Mouse (Mus musculus) brain, embryonic 14.5 days (tissue): ENCODE measurements around the gene Atp5g1.

Experiments used
- CTCF ChIP-seq: fragments of 200-500 bp; IDR thresholded peaks from 2 replicates; pipeline ENCODE4 v1.5.1; 2012; ENCODE audit warnings: inconsistent platforms, mild to moderate bottlenecking, moderate library complexity, borderline replicate concordance; ENCODE audit not compliant: insufficient read depth, insufficient read length; ENCODE audit errors: extremely low read depth
- POLR2A ChIP-seq: fragments of 200-500 bp; IDR thresholded peaks from 2 replicates; pipeline ENCODE4 v1.6.1; 2012; ENCODE audit warnings: mild to moderate bottlenecking, inconsistent platforms, borderline replicate concordance; ENCODE audit not compliant: poor library complexity, insufficient read depth, insufficient read length, severe bottlenecking; ENCODE audit errors: extremely low read depth

DNA sequence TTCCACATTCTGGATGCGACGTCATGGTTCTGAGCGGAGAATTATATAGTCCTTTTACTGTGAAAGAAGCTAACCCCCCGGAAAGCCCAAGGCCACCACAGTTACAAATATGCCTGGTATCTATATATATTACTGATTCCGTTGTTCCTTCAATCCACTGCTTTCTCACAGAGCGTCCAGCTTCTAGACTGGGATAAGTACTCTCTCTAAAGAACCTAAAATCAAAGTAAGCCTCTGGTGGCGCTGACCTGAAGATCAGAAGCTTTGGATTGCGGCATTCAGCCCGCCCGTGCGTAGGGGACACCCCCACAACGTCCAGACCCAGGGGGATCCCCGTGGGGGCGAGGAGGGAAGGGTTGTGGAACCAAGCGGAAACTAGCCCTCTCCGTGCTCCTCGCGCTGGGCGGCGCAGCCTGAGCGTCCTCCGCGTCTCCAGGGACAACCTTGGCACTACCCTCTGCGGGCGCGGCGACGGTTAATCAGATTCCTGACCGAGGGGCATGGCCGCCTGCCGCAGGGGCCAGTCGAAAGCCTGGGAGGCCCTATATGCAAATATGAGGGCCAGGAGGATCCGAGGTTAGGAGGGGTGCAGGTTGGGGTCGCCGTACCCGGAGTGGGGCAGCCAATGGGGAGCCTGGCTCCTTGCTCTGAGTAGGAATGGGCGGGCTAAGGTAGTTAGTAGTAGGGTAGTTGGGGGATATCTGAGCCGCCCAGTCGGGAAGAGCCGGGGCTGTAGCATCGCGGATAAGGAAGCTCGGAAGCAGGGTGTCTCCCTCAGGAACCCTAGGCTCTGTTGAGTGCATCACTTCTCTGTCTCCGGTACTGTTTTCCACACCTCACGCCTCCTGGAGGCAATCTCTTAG lies 48.8 kb upstream of the Atp5g1 start:
- TF ChIP-seq POLR2A (no peak), CTCF (no peak)
